Mouse (Mus musculus) testis, adult 10 weeks (tissue): Measurements from ENCODE around the gene Panx3. TPM values are rescaled to one million over a fixed set of nuclear protein-coding genes. Genes with fewer than 3 reads are reported as not detected.

Experiments
- polyA plus RNA-seq: library from polyadenylated mRNA; stranded (reverse); fragments of 350-450 nt; fragmentation: Illumina TruSeq; extraction: RNeasy Lipid Tissue Mini Kit (QIAGEN cat#74804); gene quantifications from one replicate; pipeline ENCODE4 v1.2.3, GENCODE M21; 2014; ENCODE audit warnings: low read depth, low replicate concordance

Panx3 gene
- 0.91 TPM for polyA plus RNA-seq

GRCm38 (mm10) chr9:37669115-37669514 is at the start of gene Panx3:
Panx3 (minus strand) TSS chr9:37669235.

GRCm38 (mm10) chr9:37716150-37716549 is 47.1 kb upstream of the Panx3 start, which contains the start of gene Olfr160:
Olfr160 (minus strand) TSS chr9:37716250.

GRCm38 (mm10) chr9:37656931-37657481 is 12.0 kb downstream of the Panx3 start, which contains the start of gene Tbrg1:
Tbrg1 (minus strand) TSS chr9:37657312.

GRCm38 (mm10) chr9:37613182-37613910 is 55.7 kb downstream of the Panx3 start, which contains the start of gene Spa17:
Spa17 (minus strand) TSS chr9:37613722.

Other genes with a start within 250 kb of the Panx3 start
- not detected for gene Robo3, start 236.0 kb downstream of the Panx3 start, polyA plus RNA-seq
- gene Msantd2, start 179.9 kb downstream of the Panx3 start, polyA plus RNA-seq, result 34.6 TPM
- 2.3 TPM for gene Esam, start 141.2 kb downstream of the Panx3 start, polyA plus RNA-seq
- gene Vsig2, start 130.0 kb downstream of the Panx3 start, polyA plus RNA-seq, result not detected
- gene Nrgn, start 116.3 kb downstream of the Panx3 start, polyA plus RNA-seq, result 0.20 TPM
- 14.4 TPM for gene Siae, start 113.5 kb downstream of the Panx3 start, polyA plus RNA-seq
- gene Spa17, start 55.5 kb downstream of the Panx3 start, polyA plus RNA-seq, result 4,141 TPM
- 57.5 TPM for gene Tbrg1, start 11.9 kb downstream of the Panx3 start, polyA plus RNA-seq
- not detected for gene Olfr160, start 47.0 kb upstream of the Panx3 start, polyA plus RNA-seq
- gene Olfr874, start 75.9 kb upstream of the Panx3 start, polyA plus RNA-seq, result 0.63 TPM
- 0.36 TPM for gene Olfr875, start 102.6 kb upstream of the Panx3 start, polyA plus RNA-seq
- not detected for gene Olfr876, start 133.8 kb upstream of the Panx3 start, polyA plus RNA-seq
- not detected for gene Olfr877, start 185.0 kb upstream of the Panx3 start, polyA plus RNA-seq
- gene Olfr145, start 227.5 kb upstream of the Panx3 start, polyA plus RNA-seq, result not detected
- gene Olfr878, start 248.6 kb upstream of the Panx3 start, polyA plus RNA-seq, result not detected